ENCODE assay signal across 20 mouse cellular contexts in the genomic region with DNA sequence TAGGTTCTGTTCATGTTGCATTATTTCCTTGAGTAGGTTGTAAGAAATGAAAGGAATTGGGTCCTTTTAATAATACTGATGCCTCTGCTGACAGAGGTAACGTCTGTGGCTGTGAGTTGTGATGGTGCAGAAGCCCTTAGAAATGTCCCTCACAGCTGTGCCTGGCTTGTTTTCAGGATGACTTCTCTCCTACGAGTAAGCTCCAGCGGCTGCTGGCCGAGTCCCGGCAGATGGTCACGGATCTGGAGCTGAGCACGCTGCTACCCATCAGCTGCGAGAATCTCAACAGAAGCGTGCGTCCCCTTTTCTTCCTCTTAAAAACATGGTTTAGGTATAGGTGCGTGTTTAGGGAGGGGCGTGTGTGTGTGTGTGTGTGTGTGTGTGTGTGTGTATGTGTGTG. TPM values are rescaled to one million over a fixed set of nuclear protein-coding genes. Genes with fewer than 3 reads are reported as not detected.
"Had no signal": no experiment of that assay in that cellular context is flagged by ENCODE, and none has a peak within 500 bp of the region (broad histone marks: within the 10 kb centered on the region; RNA-seq: fewer than 3 reads in every experiment).

No protein-coding gene starts in this region.

- H3K27ac ChIP-seq: liver, embryonic 15.5 days; lung, embryonic 15.5 days; macrophage; midbrain, embryonic 13.5 days; neural tube, embryonic 12.5 days; stomach, embryonic 15.5 days; stomach, postnatal 0 days had no signal

- H3K9ac ChIP-seq: liver, embryonic 15.5 days; liver, postnatal 0 days; lung, embryonic 15.5 days; midbrain, embryonic 13.5 days; neural tube, embryonic 12.5 days; stomach, embryonic 15.5 days had no signal

- H3K4me1 ChIP-seq: lung, embryonic 15.5 days; midbrain, embryonic 13.5 days; neural tube, embryonic 12.5 days; stomach, embryonic 15.5 days had no signal

- H3K36me3 ChIP-seq: liver, embryonic 15.5 days; lung, embryonic 15.5 days; midbrain, embryonic 13.5 days; neural tube, embryonic 12.5 days; stomach, embryonic 15.5 days had no signal

- H3K4me2 ChIP-seq: liver, embryonic 15.5 days; lung, embryonic 15.5 days; midbrain, embryonic 11.5 days; midbrain, embryonic 13.5 days; neural tube, embryonic 12.5 days; stomach, embryonic 15.5 days had no signal

- H3K9me3 ChIP-seq: liver, embryonic 15.5 days; lung, embryonic 15.5 days; megakaryocyte, embryonic 14.5 days; midbrain, embryonic 13.5 days; neural tube, embryonic 12.5 days; stomach, embryonic 15.5 days had no signal

- H3K4me3 ChIP-seq: liver, embryonic 15.5 days; lung, embryonic 15.5 days; megakaryocyte, embryonic 14.5 days; midbrain, embryonic 13.5 days; neural tube, embryonic 12.5 days; stomach, embryonic 15.5 days had no signal

- H3K27me3 ChIP-seq: liver, embryonic 15.5 days; lung, embryonic 15.5 days; midbrain, embryonic 13.5 days; neural tube, embryonic 12.5 days; stomach, embryonic 15.5 days had no signal

- ATAC-seq: liver, postnatal 0 days; lung, postnatal 0 days; midbrain, embryonic 13.5 days; midbrain, embryonic 16.5 days had no signal

- DNase-seq: liver, postnatal 0 days; lung, adult 2 months; lung, postnatal 14 days; lung, postnatal 36 days; thymus, adult 2 months; thymus, postnatal 25 days; thymus, postnatal 4 days had no signal

RNA-seq across cellular contexts. Expression of gene Gm43518, which starts 33.8 kb away (rescaled TPM):
- total RNA-seq: megakaryocyte progenitor cell, adult 5-6 weeks; monocyte, adult 5-6 weeks had no signal
- polyA plus RNA-seq: macrophage had no signal
